Mouse (Mus musculus) left cerebral cortex, postnatal 14 days (tissue): ENCODE data around the gene 1700012A03Rik. TPM values are rescaled to one million over a fixed set of nuclear protein-coding genes. Genes with fewer than 3 reads are reported as not detected.

Experiments used
- DNase-seq, 2 experiments: peaks; one replicate each; pipeline ENCODE4 v3.0.0; 2021 to 2022; ENCODE audit warnings: low spot score in 2 of 2, mixed read lengths in 1 of 2
- intact Hi-C: fragments of 180-260 bp; cut with DNase I; formaldehyde crosslinking; loops from one replicate; pipeline ENCODE4 v1.15.1; 2025
- long read RNA-seq, 2 experiments: library from polyadenylated mRNA; stranded (forward); transcript quantifications; one replicate each; pipeline ENCODE4 v2.0.0; 2021
- total RNA-seq, 2 experiments: library from RNA; stranded (reverse); gene quantifications; 2 replicates each; pipeline ENCODE4 v1.2.3; 2021

The 1700012A03Rik gene
- not detected for total RNA-seq
- long read RNA-seq, experiment 1: 0 reads
- long read RNA-seq, experiment 2: 0 reads

GRCm38 (mm10) chr6:32049951-32050345 lies at the start of gene 1700012A03Rik:
TSS of gene 1700012A03Rik (plus strand) at chr6:32050246.
- DNase-seq: no peak
- intact Hi-C loops: no loop called here

GRCm38 (mm10) chr6:32004228-32004627 lies 45.8 kb upstream of the 1700012A03Rik start:
- intact Hi-C loops: no loop called here
- no peak for DNase-seq

- no peak for DNase-seq
- intact Hi-C loops: no loop called here
These were observed 44.1 kb upstream of the 1700012A03Rik start for GRCm38 (mm10) chr6:32005914-32006313.

DNA sequence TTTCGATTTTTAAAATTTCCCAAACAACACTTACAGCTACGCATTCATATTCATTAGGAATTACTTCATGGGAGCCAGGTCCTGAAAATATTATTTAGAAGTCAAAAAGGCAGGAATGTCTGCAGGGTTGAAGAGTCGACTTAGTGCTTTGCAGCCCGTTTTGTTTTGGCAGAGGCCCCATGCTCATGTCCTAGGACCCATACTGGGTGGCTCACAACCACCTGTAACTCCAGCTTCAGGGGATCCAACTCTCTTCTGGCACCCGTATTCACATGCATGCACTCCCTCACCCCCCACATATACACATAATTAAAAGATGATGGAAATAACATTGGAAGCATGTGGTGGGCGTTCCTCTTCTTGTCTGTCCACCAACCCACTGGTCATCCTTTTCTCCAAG lies 43.7 kb upstream of the 1700012A03Rik start:
- DNase-seq: no peak
- intact Hi-C loops: no loop called here

- peak; percentile 45 to 69 for DNase-seq
These were observed 42.7 kb upstream of the 1700012A03Rik start for GRCm38 (mm10) chr6:32007336-32007735.

DNA sequence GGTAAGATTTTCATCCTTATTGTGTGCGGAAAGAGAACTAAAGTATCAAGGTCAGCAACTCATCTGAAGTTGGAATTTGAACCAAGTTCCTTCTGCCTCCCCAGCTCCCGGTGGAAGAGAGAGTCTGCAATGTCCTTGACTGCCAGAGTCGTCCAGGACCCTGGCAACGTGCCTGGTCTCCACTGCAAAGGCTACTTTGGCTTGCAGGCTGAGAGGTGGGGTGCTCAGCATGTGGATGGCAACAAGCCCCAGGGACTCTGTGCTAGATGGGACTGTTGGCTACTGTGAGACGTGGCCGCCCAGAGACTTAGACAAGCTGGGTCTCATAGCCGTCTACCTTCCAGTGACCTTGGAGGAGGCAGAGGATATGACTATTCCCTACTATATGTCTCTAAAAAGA lies 33.2 kb upstream of the 1700012A03Rik start:
- peak in 1 of 2 experiments; percentile 17 for DNase-seq

More at GRCm38 (mm10) chr6:32007336-32007735, 42.7 kb upstream of the 1700012A03Rik start:
- intact Hi-C loops: no loop called here

DNA sequence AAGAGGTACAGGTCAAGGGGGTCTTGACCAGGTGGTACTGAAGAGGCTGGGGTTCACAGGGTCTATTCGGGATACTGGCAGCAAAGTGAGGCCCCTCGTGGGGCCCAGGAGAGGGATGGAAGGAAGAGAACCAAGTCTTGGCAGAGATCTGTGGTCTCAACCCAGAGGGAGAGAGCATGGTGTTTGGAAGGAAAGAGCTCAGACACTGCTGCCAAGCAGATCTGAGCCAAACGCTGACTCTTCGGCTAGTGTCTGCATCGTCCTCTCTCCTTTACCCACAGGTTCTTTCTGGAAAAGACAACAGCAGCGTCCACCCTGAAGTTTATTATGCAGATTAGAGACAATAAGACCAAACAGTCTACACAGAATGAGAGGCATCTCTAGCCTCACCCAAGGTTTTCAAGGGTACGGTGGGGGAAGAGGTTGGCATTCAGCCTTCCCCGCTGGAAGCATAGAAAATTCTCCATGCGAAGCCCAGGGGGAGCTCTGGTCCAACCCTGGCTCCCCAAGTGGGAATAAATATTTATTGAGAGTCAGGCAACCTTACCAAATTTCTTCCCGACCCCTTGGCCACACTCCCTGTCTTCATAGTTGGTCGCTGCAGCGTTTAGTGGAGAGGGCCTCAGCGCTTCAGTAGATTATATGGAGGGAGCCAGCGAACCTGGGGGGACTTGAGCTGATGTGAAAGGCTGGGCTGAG lies 32.5 kb upstream of the 1700012A03Rik start:
- DNase-seq: peak in 1 of 2 experiments; percentile 22
- intact Hi-C loops: loop anchor here (2.0 kb wide), 1 partner anchor 79 kb away; no protein-coding TSS in a partner anchor

More for the DNA sequence above, 33.2 kb upstream of the 1700012A03Rik start:
- intact Hi-C loops: loop anchor here (2.0 kb wide), 1 partner anchor 78 kb away; no protein-coding TSS in a partner anchor

DNA sequence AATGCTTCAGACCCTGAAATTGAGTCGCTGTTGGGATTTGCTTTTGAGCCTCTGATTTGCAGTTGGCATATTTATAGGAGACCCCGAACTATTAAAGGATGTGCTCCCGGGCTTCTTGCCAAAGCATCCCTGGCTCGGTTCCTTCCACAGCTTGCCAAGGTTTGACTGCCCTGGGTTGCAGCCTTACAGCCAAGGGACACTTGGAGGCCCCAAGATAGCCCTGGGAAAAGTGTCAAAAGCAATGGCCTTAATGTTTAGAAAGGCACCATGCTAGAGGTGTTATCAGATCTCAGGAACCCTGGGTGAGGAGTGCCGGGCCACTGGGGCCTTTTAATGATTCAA lies 32.0 kb upstream of the 1700012A03Rik start:
- DNase-seq: peak in 1 of 2 experiments; percentile 43
- intact Hi-C loops: no loop called here

DNA sequence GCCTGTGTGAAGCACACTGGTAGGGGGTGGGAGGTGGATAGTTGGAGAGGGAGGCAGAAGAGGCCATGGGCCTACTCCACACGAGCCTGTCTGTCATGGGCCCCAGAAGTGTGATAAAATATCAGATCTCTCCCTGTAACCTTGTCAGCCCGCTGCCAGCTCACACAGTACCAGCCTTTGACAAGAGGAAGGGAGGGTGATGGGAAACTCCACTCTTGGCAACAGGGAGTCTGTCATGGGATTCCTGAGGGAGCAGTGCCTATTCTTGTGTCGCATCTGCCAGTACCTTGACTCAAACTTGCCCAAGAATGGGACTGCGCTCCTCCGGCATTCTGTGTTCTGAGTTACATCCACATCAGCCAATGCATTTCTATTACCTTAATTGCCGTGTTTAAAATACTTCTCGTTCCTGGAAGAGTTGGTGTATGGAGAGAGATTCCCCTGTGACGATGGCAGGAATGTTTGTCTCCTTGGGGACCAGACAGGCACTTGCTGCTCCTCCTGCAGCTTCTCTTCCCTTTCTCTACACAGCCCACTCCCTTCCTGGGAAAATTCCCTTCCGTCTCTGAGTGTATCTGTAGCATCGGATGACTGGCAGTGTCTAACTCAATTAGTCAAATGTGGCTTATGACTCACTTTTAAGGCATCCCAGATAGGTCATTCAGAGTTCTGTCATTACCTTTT lies 28.1 kb upstream of the 1700012A03Rik start:
- DNase-seq: no peak
- intact Hi-C loops: no loop called here

GRCm38 (mm10) chr6:32022537-32022869 lies 27.5 kb upstream of the 1700012A03Rik start:
- DNase-seq: no peak
- intact Hi-C loops: no loop called here

DNA sequence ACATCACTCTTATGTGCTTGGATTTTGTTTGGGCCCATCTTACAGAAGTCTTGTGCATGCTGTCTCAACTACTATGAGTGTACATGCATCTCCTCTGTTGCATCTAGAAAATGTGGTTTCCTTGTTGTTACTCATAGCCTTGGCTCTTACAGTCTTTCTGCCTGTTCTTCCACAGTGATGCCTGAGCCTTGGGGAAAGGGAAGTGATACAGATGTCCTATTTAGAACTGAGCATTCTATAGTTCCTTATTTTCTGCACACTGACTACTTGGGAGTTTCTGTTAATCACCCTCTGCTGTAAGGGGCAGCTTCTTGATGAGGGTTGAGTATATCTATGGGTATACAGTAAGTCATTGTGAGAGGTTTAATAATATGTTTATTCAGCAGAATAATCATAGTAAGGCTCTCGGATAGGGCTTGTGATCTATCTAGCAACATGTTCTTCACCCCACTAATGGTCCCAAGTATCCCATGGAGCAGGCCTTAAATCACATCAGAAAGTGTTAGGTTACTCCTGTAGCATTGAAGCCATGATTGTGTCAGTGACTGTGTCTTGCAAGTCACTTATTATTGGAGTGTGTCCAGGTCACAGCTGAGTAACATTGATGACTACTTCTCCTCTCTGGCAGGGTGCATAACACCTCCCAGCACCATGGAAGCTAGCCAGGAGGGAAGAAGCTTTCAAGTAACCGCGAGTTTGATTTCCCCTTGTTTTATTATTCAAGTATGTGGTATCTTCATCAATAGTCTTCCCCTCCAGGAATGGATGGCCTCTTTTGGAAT lies 21.6 kb upstream of the 1700012A03Rik start:
- intact Hi-C loops: no loop called here
- DNase-seq: no peak

GRCm38 (mm10) chr6:32034226-32034625 lies 15.8 kb upstream of the 1700012A03Rik start:
- no peak for DNase-seq
- intact Hi-C loops: no loop called here

GRCm38 (mm10) chr6:32045344-32045743 lies 4.7 kb upstream of the 1700012A03Rik start:
- DNase-seq: no peak

DNA sequence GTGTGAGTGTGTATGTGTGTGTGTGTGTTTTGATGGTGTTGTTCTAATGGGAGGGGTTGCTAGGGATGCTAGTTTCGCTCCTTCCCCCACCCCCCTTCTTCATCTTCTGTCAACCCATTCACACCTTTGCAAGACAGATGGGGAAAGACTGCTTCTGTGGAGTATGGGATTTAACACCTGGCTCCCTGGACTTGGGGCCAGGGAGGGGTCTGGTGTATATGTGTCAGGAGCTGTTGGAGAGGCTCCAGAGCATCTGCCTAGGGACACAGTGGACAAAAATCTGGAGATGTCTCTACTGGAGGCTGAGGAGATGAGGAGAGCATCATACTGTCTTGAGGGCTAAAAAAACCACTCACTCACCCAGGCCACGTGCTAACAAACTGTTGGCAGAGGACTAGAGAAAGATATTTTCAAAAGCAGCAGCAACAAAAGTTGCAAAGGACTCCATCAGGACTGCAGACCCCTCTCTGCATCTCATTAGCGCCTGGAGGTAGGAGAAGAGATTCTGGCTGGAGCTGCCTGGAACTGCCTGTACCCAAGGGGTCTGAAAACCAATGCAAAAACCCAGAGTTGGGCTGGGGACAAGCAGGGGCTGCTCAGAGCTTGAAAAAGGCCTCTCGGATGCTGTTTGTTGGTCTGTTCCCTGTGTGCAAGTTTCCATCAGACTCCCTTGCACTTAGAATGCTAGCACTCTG lies 643 bp upstream of the 1700012A03Rik start:
- DNase-seq: peak in 1 of 2 experiments; percentile 15
- intact Hi-C loops: no loop called here

More at GRCm38 (mm10) chr6:32045344-32045743, 4.7 kb upstream of the 1700012A03Rik start:
- intact Hi-C loops: no loop called here

- DNase-seq: no peak
- intact Hi-C loops: no loop called here
These were observed 2.3 kb downstream of the 1700012A03Rik start for GRCm38 (mm10) chr6:32052135-32052915.

GRCm38 (mm10) chr6:32056525-32056924 lies 6.5 kb downstream of the 1700012A03Rik start:
- no peak for DNase-seq
- intact Hi-C loops: no loop called here

DNA sequence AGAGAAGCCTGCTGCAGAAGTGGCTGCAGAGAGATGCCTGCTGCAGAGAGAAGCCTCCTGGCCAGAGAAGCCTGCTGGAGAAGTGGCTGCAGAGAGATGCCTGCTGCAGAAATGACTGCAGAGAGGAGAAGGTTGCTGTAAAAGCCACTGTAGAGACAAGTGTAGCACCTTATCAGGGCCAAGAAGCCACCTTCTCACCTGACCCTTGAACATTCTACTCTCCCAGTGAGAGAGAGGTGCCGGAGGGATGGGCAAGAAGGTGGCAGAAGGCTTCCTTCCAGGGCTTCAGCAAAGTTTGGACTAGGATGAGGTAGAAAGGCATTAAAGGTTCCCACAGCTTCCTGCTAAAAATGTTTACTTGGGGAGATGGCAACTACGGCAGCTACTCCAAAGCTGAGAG lies 8.5 kb downstream of the 1700012A03Rik start:
- DNase-seq: no peak
- intact Hi-C loops: no loop called here

GRCm38 (mm10) chr6:32060641-32061040 lies 10.6 kb downstream of the 1700012A03Rik start:
- no peak for DNase-seq
- intact Hi-C loops: no loop called here

DNA sequence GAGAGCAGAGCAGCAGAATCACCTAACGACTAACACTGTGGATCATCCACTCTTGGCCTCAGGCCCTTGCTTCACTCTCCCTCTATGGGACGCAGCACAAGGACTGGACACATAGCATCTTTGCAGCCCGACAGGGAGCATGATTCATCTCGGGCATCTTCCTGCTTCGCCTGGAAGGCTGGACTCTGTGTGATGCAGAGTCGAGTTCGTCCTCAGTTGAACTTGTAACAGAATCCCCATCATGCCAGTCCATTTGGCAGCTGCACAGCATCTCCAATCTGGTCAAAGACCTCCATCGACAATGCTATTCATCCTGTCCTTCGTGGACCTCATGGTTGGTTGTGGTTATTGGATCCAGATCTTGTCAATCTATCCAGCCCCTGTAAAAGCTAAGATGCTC lies 11.2 kb downstream of the 1700012A03Rik start:
- intact Hi-C loops: no loop called here
- DNase-seq: no peak
